Mouse (Mus musculus): ENCODE measurements around the gene Soga1. TPM values are rescaled to one million over a fixed set of nuclear protein-coding genes. Genes with fewer than 3 reads are reported as not detected.

The Soga1 gene
- polyA plus RNA-seq, 1 experiment from 2014 or later = 7.1 TPM

- Histone ChIP-seq H3K27ac (no peak overlapping the region), H3K27me3 (replicated peaks) (no peaks in the 10 kb centered on the region), H3K4me2 (no peak overlapping the region), H3K4me1 (peaks cover 13% of the 10 kb centered on the region), H3K4me3 (no peak overlapping the region), H3K36me3 (replicated peaks) (no peaks in the 10 kb centered on the region), H3K9me3 (no peaks in the 10 kb centered on the region), H3K9ac (no peak overlapping the region)
- WGBS = 80% methylated on average over 3 of the region's 3 CpGs
- no peak for ATAC-seq (replicated peaks)
These were observed 91.7 kb downstream of the Soga1 start for GRCm38 (mm10) chr2:156987316-156987715.

- 0 out of 2 replicates have a peak, but pooled peaks cover 2% of the 10 kb centered on the region for H3K4me1 ChIP-seq
- no peak overlapping the region for H3K9ac ChIP-seq
- WGBS = 91% methylated on average over 2 of the region's 2 CpGs
- no peak for ATAC-seq (replicated peaks)
- H3K9me3 ChIP-seq = no peaks in the 10 kb centered on the region
- H3K27ac ChIP-seq = no peak overlapping the region
- no peak overlapping the region for H3K4me2 ChIP-seq
- no peaks in the 10 kb centered on the region for H3K27me3 ChIP-seq (replicated peaks)
- no peak overlapping the region for H3K4me3 ChIP-seq
- H3K36me3 ChIP-seq (replicated peaks) = no peaks in the 10 kb centered on the region
These were observed 96.2 kb downstream of the Soga1 start for GRCm38 (mm10) chr2:156982864-156983263.

- no peak for ATAC-seq (replicated peaks)
- Histone ChIP-seq H3K9me3 (no peaks in the 10 kb centered on the region), H3K4me1 (0 out of 2 replicates have a peak, but pooled peaks cover 2% of the 10 kb centered on the region), H3K4me3 (no peak overlapping the region), H3K36me3 (replicated peaks) (no peaks in the 10 kb centered on the region), H3K27ac (no peak overlapping the region), H3K9ac (no peak overlapping the region), H3K4me2 (no peak overlapping the region), H3K27me3 (replicated peaks) (no peaks in the 10 kb centered on the region)
- WGBS = 82% methylated on average over 4 of the region's 4 CpGs
These were observed 97.8 kb downstream of the Soga1 start for GRCm38 (mm10) chr2:156981291-156981690.

- H3K27ac ChIP-seq = no peak overlapping the region
- ATAC-seq (replicated peaks) = no peak
- H3K4me1 ChIP-seq = 0 out of 2 replicates have a peak, but pooled peaks cover 2% of the 10 kb centered on the region
- no peaks in the 10 kb centered on the region for H3K36me3 ChIP-seq (replicated peaks)
- H3K4me3 ChIP-seq = no peak overlapping the region
- no peak overlapping the region for H3K4me2 ChIP-seq
- 83% methylated on average over 2 of the region's 2 CpGs for WGBS
- H3K27me3 ChIP-seq (replicated peaks) = no peaks in the 10 kb centered on the region
- no peaks in the 10 kb centered on the region for H3K9me3 ChIP-seq
- H3K9ac ChIP-seq = no peak overlapping the region
These were observed 99.0 kb downstream of the Soga1 start for GRCm38 (mm10) chr2:156980059-156980458.

GRCm38 (mm10) chr2:156976711-156977110, 102.3 kb downstream of the Soga1 start:
- ATAC-seq (replicated peaks) = no peak
- no peak overlapping the region for H3K4me3 ChIP-seq

GRCm38 (mm10) chr2:156974967-156975366, 104.1 kb downstream of the Soga1 start:
- H3K4me3 ChIP-seq = no peak overlapping the region
- WGBS = 81% methylated on average over 2 of the region's 2 CpGs
- H3K27me3 ChIP-seq (replicated peaks) = no peaks in the 10 kb centered on the region
- H3K9me3 ChIP-seq = no peaks in the 10 kb centered on the region
- H3K27ac ChIP-seq = no peak overlapping the region
- H3K4me2 ChIP-seq = no peak overlapping the region
- ATAC-seq (replicated peaks) = no peak
- H3K9ac ChIP-seq = no peak overlapping the region
- H3K36me3 ChIP-seq (replicated peaks) = no peaks in the 10 kb centered on the region
- no peaks in the 10 kb centered on the region for H3K4me1 ChIP-seq

More at GRCm38 (mm10) chr2:156976711-156977110, 102.3 kb downstream of the Soga1 start:
- no peaks in the 10 kb centered on the region for H3K36me3 ChIP-seq (replicated peaks)
- H3K9ac ChIP-seq = no peak overlapping the region
- H3K4me1 ChIP-seq = no peaks in the 10 kb centered on the region
- H3K4me2 ChIP-seq = no peak overlapping the region
- no peaks in the 10 kb centered on the region for H3K9me3 ChIP-seq
- no peaks in the 10 kb centered on the region for H3K27me3 ChIP-seq (replicated peaks)
- H3K27ac ChIP-seq = no peak overlapping the region

- H3K4me3 ChIP-seq = no peak overlapping the region
- WGBS = 85% methylated on average over 5 of the region's 5 CpGs
- no peak for ATAC-seq (replicated peaks)
- H3K27me3 ChIP-seq (replicated peaks) = no peaks in the 10 kb centered on the region
- no peaks in the 10 kb centered on the region for H3K4me1 ChIP-seq
- H3K36me3 ChIP-seq (replicated peaks) = no peaks in the 10 kb centered on the region
- H3K27ac ChIP-seq = no peak overlapping the region
- no peak overlapping the region for H3K4me2 ChIP-seq
- no peaks in the 10 kb centered on the region for H3K9me3 ChIP-seq
- H3K9ac ChIP-seq = no peak overlapping the region
These were observed 105.5 kb downstream of the Soga1 start for GRCm38 (mm10) chr2:156973316-156974100.

- Histone ChIP-seq H3K36me3 (replicated peaks) (no peaks in the 10 kb centered on the region), H3K27ac (no peak overlapping the region), H3K4me1 (no peaks in the 10 kb centered on the region), H3K9me3 (no peaks in the 10 kb centered on the region), H3K4me3 (no peak overlapping the region), H3K27me3 (replicated peaks) (no peaks in the 10 kb centered on the region), H3K4me2 (no peak overlapping the region), H3K9ac (no peak overlapping the region)
- ATAC-seq (replicated peaks) = no peak
- WGBS = 78% methylated on average over 7 of the region's 7 CpGs
These were observed 108.8 kb downstream of the Soga1 start for GRCm38 (mm10) chr2:156970253-156970652.

- Histone ChIP-seq H3K27me3 (replicated peaks) (no peaks in the 10 kb centered on the region), H3K9me3 (no peaks in the 10 kb centered on the region), H3K4me3 (no peak overlapping the region), H3K9ac (no peak overlapping the region), H3K27ac (no peak overlapping the region), H3K4me1 (no peaks in the 10 kb centered on the region), H3K4me2 (no peak overlapping the region), H3K36me3 (replicated peaks) (0 out of 2 replicates have a peak, but pooled peaks cover 4% of the 10 kb centered on the region)
- ATAC-seq (replicated peaks) = no peak
- WGBS = 78% methylated on average over 4 of the region's 4 CpGs
These were observed 110.6 kb downstream of the Soga1 start for GRCm38 (mm10) chr2:156968501-156968900.

GRCm38 (mm10) chr2:156967388-156967787, 111.7 kb downstream of the Soga1 start:
- WGBS = 81% methylated on average over 6 of the region's 6 CpGs
- Histone ChIP-seq H3K4me1 (no peaks in the 10 kb centered on the region), H3K27me3 (replicated peaks) (no peaks in the 10 kb centered on the region), H3K9me3 (no peaks in the 10 kb centered on the region), H3K36me3 (replicated peaks) (0 out of 2 replicates have a peak, but pooled peaks cover 4% of the 10 kb centered on the region), H3K9ac (no peak overlapping the region), H3K4me2 (no peak overlapping the region), H3K27ac (no peak overlapping the region), H3K4me3 (no peak overlapping the region)
- no peak for ATAC-seq (replicated peaks)

Other genes with a start within 250 kb of the Soga1 start
- gene Tgif2, start 239.2 kb downstream of the Soga1 start, polyA plus RNA-seq (2015; fragmentation: Nextera tagmentation; extraction: Ambion mirVana) = 19.9 and 21.9 TPM in 2 replicates
- gene 4930518I15Rik, start 221.3 kb downstream of the Soga1 start, polyA plus RNA-seq (2015; fragmentation: Nextera tagmentation; extraction: Ambion mirVana) = 11.3 and 11.6 TPM in 2 replicates
- gene Rab5if, start 216.1 kb downstream of the Soga1 start, polyA plus RNA-seq (2015; fragmentation: Nextera tagmentation; extraction: Ambion mirVana) = 135 and 139 TPM in 2 replicates
- 0.18 and 0.19 TPM in 2 replicates for gene Sla2, start 192.1 kb downstream of the Soga1 start, polyA plus RNA-seq (2015; fragmentation: Nextera tagmentation; extraction: Ambion mirVana)
- 132 and 136 TPM in 2 replicates for gene Ndrg3, start 87.2 kb downstream of the Soga1 start, polyA plus RNA-seq (2015; fragmentation: Nextera tagmentation; extraction: Ambion mirVana)
- 8.9 and 9.6 TPM in 2 replicates for gene Dsn1, start 72.1 kb downstream of the Soga1 start, polyA plus RNA-seq (2015; fragmentation: Nextera tagmentation; extraction: Ambion mirVana)
- gene Tldc2, start 7.8 kb upstream of the Soga1 start, polyA plus RNA-seq (2015; fragmentation: Nextera tagmentation; extraction: Ambion mirVana) = not detected in 2 replicates
- gene Samhd1, start 56.0 kb upstream of the Soga1 start, polyA plus RNA-seq (2015; fragmentation: Nextera tagmentation; extraction: Ambion mirVana) = 9.4 and 9.9 TPM in 2 replicates
- gene Rbl1, start 125.3 kb upstream of the Soga1 start, polyA plus RNA-seq (2015; fragmentation: Nextera tagmentation; extraction: Ambion mirVana) = 6.2 and 6.3 TPM in 2 replicates
- gene Rpn2, start 199.8 kb upstream of the Soga1 start, polyA plus RNA-seq (2015; fragmentation: Nextera tagmentation; extraction: Ambion mirVana) = 215 and 218 TPM in 2 replicates
- 0.50 and 0.74 TPM in 2 replicates for gene Mroh8, start 200.3 kb upstream of the Soga1 start, polyA plus RNA-seq (2015; fragmentation: Nextera tagmentation; extraction: Ambion mirVana)